Mouse (Mus musculus) ES-E14 (cell line): ENCODE measurements around the gene Fxyd5. TPM values are rescaled to one million over a fixed set of nuclear protein-coding genes. Genes with fewer than 3 reads are reported as not detected.

Experiments used
- DNase-seq: peaks from one replicate; pipeline ENCODE4 v3.0.0-alpha.2; 2013; ENCODE audit warnings: low read depth, low spot score
- H3K27ac ChIP-seq: 2 replicates; pipeline ENCODE4 v1.5.1; 2012; ENCODE audit warnings: low read depth, mild to moderate bottlenecking, low read length, moderate library complexity, mixed read lengths; ENCODE audit not compliant: poor library complexity, insufficient read depth, severe bottlenecking
- H3K36me3 ChIP-seq: 2 replicates; pipeline ENCODE4 v1.6.1; 2012; ENCODE audit warnings: mild to moderate bottlenecking, low read length, moderate library complexity, mixed read lengths; ENCODE audit not compliant: control insufficient read depth, poor library complexity, insufficient read depth, severe bottlenecking
- H3K4me1 ChIP-seq, 2 experiments: fragments of 150-350 bp in 1 of 2; sonication (generic) in 1 of 2; 2 replicates each; pipeline ENCODE4 v1.6.1; 2012; ENCODE audit warnings: low read length in 2 of 2, mild to moderate bottlenecking in 1 of 2, mixed read lengths in 1 of 2; ENCODE audit not compliant: control insufficient read depth in 2 of 2, insufficient read depth in 2 of 2, poor library complexity in 1 of 2
- H3K4me3 ChIP-seq, 2 experiments: fragments of 150-350 bp in 1 of 2; sonication (generic) in 1 of 2; 2 replicates each; pipeline ENCODE4 v1.5.1; 2012; ENCODE audit warnings: low read length in 2 of 2, low read depth in 1 of 2, mild to moderate bottlenecking in 1 of 2, mixed read lengths in 1 of 2; ENCODE audit not compliant: insufficient read depth in 1 of 2, poor library complexity in 1 of 2, severe bottlenecking in 1 of 2
- H3K9ac ChIP-seq: 2 replicates; pipeline ENCODE4 v1.6.1; 2012; ENCODE audit warnings: low read depth, mild to moderate bottlenecking, low read length, mixed read lengths; ENCODE audit not compliant: poor library complexity, insufficient read depth, severe bottlenecking
- H3K9me3 ChIP-seq: fragments of 150-350 bp; sonication (generic); 2 replicates; pipeline ENCODE4 v1.6.1; 2012; ENCODE audit warnings: low read depth, mild to moderate bottlenecking, low read length; ENCODE audit not compliant: control insufficient read depth, insufficient read depth
- CHD2 ChIP-seq: IDR thresholded peaks from 2 replicates; pipeline ENCODE4 v1.6.1; 2014; ENCODE audit warnings: mild to moderate bottlenecking, low read depth, low read length, inconsistent platforms
- HCFC1 ChIP-seq: IDR thresholded peaks from 2 replicates; pipeline ENCODE4 v1.6.1; 2012; ENCODE audit warnings: low read length, inconsistent platforms, borderline replicate concordance; ENCODE audit not compliant: insufficient read depth
- MAFK ChIP-seq: IDR thresholded peaks from 2 replicates; pipeline ENCODE4 v1.6.1; 2014; ENCODE audit warnings: mild to moderate bottlenecking, low read depth, low read length, inconsistent platforms; ENCODE audit not compliant: insufficient read depth
- ZC3H11A ChIP-seq: IDR thresholded peaks from 2 replicates; pipeline ENCODE4 v1.6.1; 2012; ENCODE audit warnings: low read depth, mild to moderate bottlenecking, inconsistent platforms, low read length, borderline replicate concordance
- ZNF384 ChIP-seq: IDR thresholded peaks from 2 replicates; pipeline ENCODE4 v1.6.1; 2012; ENCODE audit warnings: low read depth, low read length, inconsistent platforms
- in situ Hi-C, 2 experiments: fragments of 600-800 bp; cut with MboI; formaldehyde crosslinking; loops; one replicate each; pipeline ENCODE4 v1.15.1; 2025; ENCODE audit warnings: low sequenced_read_pairs in 2 of 2, inconsistent platforms in 1 of 2; ENCODE audit not compliant: unreplicated experiment in 2 of 2
- total RNA-seq: library from RNA; depleted of rRNA; stranded (reverse); fragments of 300-350 nt; gene quantifications from 2 replicates; pipeline ENCODE4 v1.2.3, GENCODE M21; 2012; rRNA removed

Gene Fxyd5
- total RNA-seq, result 9.6 and 16.0 TPM in 2 replicates

- no peak for DNase-seq
- Histone ChIP-seq H3K9me3 (no peaks in the 10 kb centered on the region), H3K4me3 (peak within 1 kb of the TSS in 1 of 2 experiments; percentile 33; a peak in 1 of 4 replicates), H3K27ac (no peak within 1 kb of the TSS), H3K9ac (no peak within 1 kb of the TSS), H3K4me1 (peaks cover 0 to 7% of the 10 kb centered on the region in 2 experiments; a peak in 1 of 4 replicates), H3K36me3 (no peaks in the 10 kb centered on the region)
- TF ChIP-seq ZC3H11A (no peak), CHD2 (no peak), MAFK (no peak), HCFC1 (no peak), ZNF384 (no peak)
- in situ Hi-C loops, result no loop called here
Observed at GRCm38 (mm10) chr7:31042431-31042910, at the start of gene Fxyd5. Gene Fxyd5, minus strand, starts transcription at chr7:31042481.

GRCm38 (mm10) chr7:31089721-31090120, 47.4 kb upstream of the Fxyd5 start:
- no peak overlapping the region for H3K4me3 ChIP-seq
- in situ Hi-C loops, result no loop called here
- no peak for DNase-seq

GRCm38 (mm10) chr7:31088206-31088605, 45.9 kb upstream of the Fxyd5 start:
- H3K4me3 ChIP-seq, result no peak overlapping the region

More at GRCm38 (mm10) chr7:31089721-31090120, 47.4 kb upstream of the Fxyd5 start:
- H3K9ac ChIP-seq, result no peak overlapping the region
- TF ChIP-seq CHD2 (no peak), ZC3H11A (no peak), HCFC1 (no peak), ZNF384 (no peak), MAFK (no peak)
- H3K36me3 ChIP-seq, result no peaks in the 10 kb centered on the region
- H3K4me1 ChIP-seq, result peaks cover 4% of the 10 kb centered on the region in 2 experiments; a peak in 3 of 4 replicates
- no peaks in the 10 kb centered on the region for H3K9me3 ChIP-seq
- H3K27ac ChIP-seq, result no peak overlapping the region

GRCm38 (mm10) chr7:31087262-31087661, 45.0 kb upstream of the Fxyd5 start:
- Histone ChIP-seq H3K9ac (no peak overlapping the region), H3K4me1 (peaks cover 4 to 13% of the 10 kb centered on the region in 2 experiments), H3K4me3 (no peak overlapping the region), H3K27ac (no peak overlapping the region), H3K36me3 (no peaks in the 10 kb centered on the region), H3K9me3 (no peaks in the 10 kb centered on the region)
- in situ Hi-C loops, result no loop called here
- no peak for DNase-seq
- TF ChIP-seq ZC3H11A (no peak), HCFC1 (no peak), CHD2 (no peak), ZNF384 (no peak), MAFK (no peak)

More at GRCm38 (mm10) chr7:31088206-31088605, 45.9 kb upstream of the Fxyd5 start:
- no peak overlapping the region for H3K27ac ChIP-seq
- H3K9ac ChIP-seq, result no peak overlapping the region
- no peak for TF ChIP-seq ZNF384
- TF ChIP-seq ZC3H11A, result no peak
- TF ChIP-seq CHD2, result no peak
- TF ChIP-seq HCFC1, result no peak
- no peak for TF ChIP-seq MAFK
- H3K36me3 ChIP-seq, result no peaks in the 10 kb centered on the region
- in situ Hi-C loops, result no loop called here
- DNase-seq, result no peak
- peaks cover 4 to 8% of the 10 kb centered on the region in 2 experiments for H3K4me1 ChIP-seq
- no peaks in the 10 kb centered on the region for H3K9me3 ChIP-seq

GRCm38 (mm10) chr7:31086175-31086755, 44.0 kb upstream of the Fxyd5 start:
- no peaks in the 10 kb centered on the region for H3K36me3 ChIP-seq
- H3K27ac ChIP-seq, result no peak overlapping the region
- TF ChIP-seq ZNF384 (no peak), CHD2 (no peak), HCFC1 (no peak), MAFK (no peak), ZC3H11A (no peak)
- no peaks in the 10 kb centered on the region for H3K9me3 ChIP-seq
- no peak overlapping the region for H3K4me3 ChIP-seq
- DNase-seq, result no peak
- H3K9ac ChIP-seq, result no peak overlapping the region
- in situ Hi-C loops, result no loop called here
- peaks cover 4 to 13% of the 10 kb centered on the region in 2 experiments for H3K4me1 ChIP-seq
